Comparison of ENCODE assay signal across 8 mouse cellular contexts in the genomic region with DNA sequence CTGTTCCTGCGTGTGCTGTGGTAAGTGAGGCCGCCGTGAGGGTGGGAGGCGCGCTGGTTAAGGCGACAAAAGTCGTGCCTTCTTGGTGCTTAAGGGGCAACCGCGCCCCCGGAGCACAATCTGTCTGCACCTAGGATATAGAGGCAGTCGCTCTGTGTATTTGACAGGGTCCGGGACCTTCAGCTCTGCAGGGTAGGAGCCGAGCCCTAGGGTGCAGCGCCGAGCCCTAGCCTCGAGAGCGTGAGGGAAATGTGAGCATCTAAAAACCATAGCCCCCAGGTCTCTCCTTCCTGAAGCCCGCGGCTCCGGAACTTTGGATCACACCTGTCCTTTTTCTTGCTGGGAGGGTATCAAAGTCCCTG. TPM values are rescaled to one million over a fixed set of nuclear protein-coding genes. Genes with fewer than 3 reads are reported as not detected.
A peak's percentile ranks its signal among the peaks of the same experiment; 100 is the strongest.
DNase-seq lines count a peak whose midpoint lies in the region; ATAC-seq and TF ChIP-seq lines count a peak whose summit lies in the region.

No protein-coding gene starts in this region.

- H3K27ac ChIP-seq in lung, embryonic 15.5 days, result no peak overlapping the region
- H3K27ac ChIP-seq in embryonic fibroblast, embryonic 13.5 days (ENCODE audit: insufficient read depth, low read length), result no peak overlapping the region
- no peak overlapping the region for H3K27ac ChIP-seq in limb, embryonic 14.5 days (replicated peaks; ENCODE audit: low read depth, low read length)
- H3K27ac ChIP-seq in neural tube, embryonic 15.5 days (replicated peaks), result peak overlapping the region; percentile 76

- H3K4me2 ChIP-seq in lung, embryonic 15.5 days, result peak overlapping the region; percentile 75
- H3K4me2 ChIP-seq in limb, embryonic 14.5 days (replicated peaks; ENCODE audit: low read depth, low read length, severe bottlenecking), result peak overlapping the region; percentile 90
- H3K4me2 ChIP-seq in neural tube, embryonic 15.5 days, result peak overlapping the region; percentile 68

- no peak for TF ChIP-seq CTCF in embryonic fibroblast, embryonic 13.5 days (IDR thresholded peaks at IDR 0.05; ENCODE audit: borderline replicate concordance, insufficient read depth, low read length)

- no peaks in the 10 kb centered on the region for H3K27me3 ChIP-seq in lung, embryonic 15.5 days
- H3K27me3 ChIP-seq in limb, embryonic 14.5 days (ENCODE audit: control insufficient read depth, insufficient read depth, low read length), result no peaks in the 10 kb centered on the region
- no peaks in the 10 kb centered on the region for H3K27me3 ChIP-seq in neural tube, embryonic 15.5 days (replicated peaks)

- no peaks in the 10 kb centered on the region for H3K36me3 ChIP-seq in lung, embryonic 15.5 days
- H3K36me3 ChIP-seq in limb, embryonic 14.5 days (ENCODE audit: control insufficient read depth, insufficient read depth, low read length), result peaks cover 9% of the 10 kb centered on the region
- peaks cover 24% of the 10 kb centered on the region for H3K36me3 ChIP-seq in neural tube, embryonic 15.5 days

- H3K4me3 ChIP-seq in lung, embryonic 15.5 days, result peak overlapping the region; percentile 67
- peak overlapping the region; percentile 63 for H3K4me3 ChIP-seq in embryonic fibroblast, embryonic 13.5 days (ENCODE audit: insufficient read depth, low read length)
- H3K4me3 ChIP-seq in limb, embryonic 14.5 days (replicated peaks; ENCODE audit: low read length), result peak overlapping the region; percentile 76
- peak overlapping the region; percentile 62 for H3K4me3 ChIP-seq in neural tube, embryonic 15.5 days (replicated peaks)

- H3K9ac ChIP-seq in lung, embryonic 15.5 days, result peak overlapping the region; percentile 55
- peak overlapping the region; percentile 67 for H3K9ac ChIP-seq in limb, embryonic 14.5 days (ENCODE audit: low read depth, low read length, severe bottlenecking)
- H3K9ac ChIP-seq in neural tube, embryonic 15.5 days (replicated peaks), result peak overlapping the region; percentile 70

- no peak for TF ChIP-seq POLR2A in embryonic fibroblast, embryonic 13.5 days (IDR thresholded peaks at IDR 0.05; ENCODE audit: low read depth, low read length)
- TF ChIP-seq POLR2A in limb, embryonic 14.5 days (IDR thresholded peaks at IDR 0.05; ENCODE audit: borderline replicate concordance, extremely low read depth, insufficient read depth, insufficient read length), result no peak

- no peaks in the 10 kb centered on the region for H3K9me3 ChIP-seq in lung, embryonic 15.5 days
- H3K9me3 ChIP-seq in limb, embryonic 14.5 days (ENCODE audit: control insufficient read depth, low read length), result no peaks in the 10 kb centered on the region
- H3K9me3 ChIP-seq in neural tube, embryonic 15.5 days (replicated peaks), result no peaks in the 10 kb centered on the region

- H3K4me1 ChIP-seq in lung, embryonic 15.5 days, result peaks cover 18% of the 10 kb centered on the region
- 0 out of 2 replicates have a peak, but pooled peaks cover 3% of the 10 kb centered on the region for H3K4me1 ChIP-seq in embryonic fibroblast, embryonic 13.5 days (ENCODE audit: control insufficient read depth, insufficient read depth, low read length)
- H3K4me1 ChIP-seq in limb, embryonic 14.5 days (ENCODE audit: control insufficient read depth, insufficient read depth, low read length), result peaks cover 7% of the 10 kb centered on the region; the same call in 1 of the 2 replicates
- peaks cover 25% of the 10 kb centered on the region for H3K4me1 ChIP-seq in neural tube, embryonic 15.5 days

- peak; percentile 58; the same call in 1 of the 2 replicates for ATAC-seq in lung, embryonic 15.5 days (ENCODE audit: borderline replicate concordance, extremely low read depth, low FRiP score, low TSS enrichment)
- ATAC-seq in limb, embryonic 14.5 days (ENCODE audit: low FRiP score, low read depth), result peak; percentile 48
- ATAC-seq in neural tube, embryonic 15.5 days (ENCODE audit: low FRiP score), result peak; percentile 64

- DNase-seq in lung, postnatal 36 days, result no peak
- no peak for DNase-seq in limb, embryonic 14.5 days (ENCODE audit: low spot score)
- no peak for DNase-seq in gastrocnemius, postnatal 25 days
- no peak for DNase-seq in cerebellum, postnatal 10 days
- DNase-seq in layer of hippocampus, postnatal 25 days (ENCODE audit: extremely low spot score in 1 of 2, low spot score in 1 of 2), result no peak

- WGBS in lung, embryonic 15.5 days, result 0% methylated on average over 20 of the region's 20 CpGs
- 0% methylated on average over 20 of the region's 20 CpGs for WGBS in limb, embryonic 14.5 days
- under 1% methylated on average over 20 of the region's 20 CpGs for WGBS in neural tube, embryonic 15.5 days

RNA-seq across cellular contexts. Expression of gene Daglb, which starts 0.4 kb away (rescaled TPM):
- 7.9 and 8.1 TPM in 2 replicates for polyA plus RNA-seq in lung, embryonic 15.5 days (2015; fragmentation: Nextera tagmentation; extraction: Ambion mirVana)
- 6.2 and 7.1 TPM in 2 replicates for polyA plus RNA-seq in embryonic fibroblast, embryonic 13.5 days (2011; ENCODE audit: insufficient read length, low read depth, missing spikeins)
- polyA plus RNA-seq in limb, embryonic 14.5 days (2012; rRNA removed), result 7.9 and 9.8 TPM in 2 replicates
- polyA plus RNA-seq in limb, embryonic 14.5 days (2014; fragmentation: Nextera tagmentation; extraction: Ambion mirVana), result 7.3 and 8.3 TPM in 2 replicates
- 20.4 and 21.9 TPM in 2 replicates for polyA plus RNA-seq in neural tube, embryonic 15.5 days (2015; fragmentation: Nextera tagmentation; extraction: Ambion mirVana)
- 1 to 10 TPM; 6.0 to 7.2 TPM for total RNA-seq in gastrocnemius, postnatal 25 days (2021)
- 10 to 100 TPM; 25.0 to 26.7 TPM for total RNA-seq in layer of hippocampus, postnatal 25 days (2021)
